Mouse (Mus musculus): ENCODE data around the gene Usp8. TPM values are rescaled to one million over a fixed set of nuclear protein-coding genes. Genes with fewer than 3 reads are reported as not detected.
A peak's percentile ranks its signal among the peaks of the same experiment; 100 is the strongest.

The Usp8 gene
- polyA plus RNA-seq, 1 experiment from 2014 or later = 12.9 TPM

DNA sequence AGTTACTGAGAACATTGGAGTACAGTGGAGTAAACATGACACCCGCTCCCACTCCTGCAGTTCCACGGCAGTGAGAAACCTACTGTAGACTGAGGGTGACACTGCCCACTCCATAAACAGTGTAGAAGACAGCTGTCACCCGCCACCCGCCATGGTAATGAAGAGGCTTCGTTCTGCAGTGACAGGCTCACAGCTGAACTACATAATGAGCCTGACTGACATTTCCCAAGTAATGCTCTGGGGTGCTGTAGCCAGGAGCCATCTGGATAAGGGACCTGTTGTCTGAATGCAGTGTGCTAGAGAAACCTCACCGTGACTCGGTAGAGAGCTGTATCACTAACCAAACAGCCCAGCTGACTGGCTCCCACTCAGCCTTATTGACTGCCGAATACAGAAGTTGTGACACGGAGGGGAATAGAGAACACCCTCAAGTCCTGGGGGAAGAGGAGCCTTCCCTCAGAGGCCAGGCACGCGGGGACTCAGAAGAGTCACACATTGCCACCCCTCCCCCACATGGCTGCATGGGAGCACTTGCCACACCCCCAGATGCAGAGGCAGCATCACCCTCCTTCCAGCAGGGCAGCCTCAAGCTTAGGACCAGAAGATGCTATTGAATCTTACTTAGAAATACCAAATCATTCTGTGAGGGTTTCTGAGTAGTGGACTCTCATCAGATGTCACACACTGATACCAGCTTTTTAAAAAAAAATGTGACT lies 58.9 kb downstream of the Usp8 start:
- no peak overlapping the region for H3K4me3 ChIP-seq (ENCODE audit: low read depth, low read length)
- H3K27ac ChIP-seq (ENCODE audit: low read depth) = no peak overlapping the region
- no peak overlapping the region for H3K9ac ChIP-seq (replicated peaks)
- whole genome bisulfite sequencing (ENCODE audit: insufficient replicate concordance) = 44% methylated on average over 11 of the region's 11 CpGs
- ATAC-seq = no peak
- H3K9me3 ChIP-seq (ENCODE audit: low read length) = no peaks in the 10 kb centered on the region
- no peaks in the 10 kb centered on the region for H3K4me1 ChIP-seq (ENCODE audit: insufficient read depth)
- no peak for TF ChIP-seq CTCF (IDR thresholded peaks at IDR 0.05; ENCODE audit: low read depth)
- TF ChIP-seq EP300 (IDR thresholded peaks at IDR 0.05; ENCODE audit: low read depth) = no peak
- no peaks in the 10 kb centered on the region for H3K27me3 ChIP-seq (ENCODE audit: insufficient read depth, low read length)
- no peak overlapping the region for H3K4me2 ChIP-seq (ENCODE audit: low read depth, low read length)
- DNase-seq = no peak
- peaks cover 13% of the 10 kb centered on the region for H3K36me3 ChIP-seq (replicated peaks; ENCODE audit: insufficient read depth, low read length)

DNA sequence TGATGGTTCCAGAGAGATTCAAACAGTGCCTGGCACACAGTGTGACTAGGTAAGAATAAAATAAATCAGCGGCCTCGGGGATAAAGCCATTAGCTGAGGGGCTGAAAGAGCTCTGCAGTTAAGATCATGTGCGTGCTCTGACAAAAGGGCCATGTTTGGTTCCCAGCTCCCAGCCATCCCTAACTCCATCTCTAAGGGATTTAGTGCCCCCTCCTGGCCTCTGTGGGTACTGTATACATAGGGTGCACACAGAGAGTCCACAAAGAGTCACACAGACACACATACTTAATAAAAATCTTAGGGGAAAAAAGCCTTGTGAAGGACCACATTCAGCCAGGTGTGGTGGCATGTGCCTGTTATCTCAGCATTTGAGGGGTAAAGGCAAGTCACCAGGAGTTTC lies 60.5 kb downstream of the Usp8 start:
- Histone ChIP-seq H3K4me3 (ENCODE audit: low read depth, low read length) (no peak overlapping the region), H3K27ac (ENCODE audit: low read depth) (no peak overlapping the region), H3K36me3 (replicated peaks; ENCODE audit: insufficient read depth, low read length) (peaks cover 3% of the 10 kb centered on the region), H3K4me1 (ENCODE audit: insufficient read depth) (no peaks in the 10 kb centered on the region), H3K9me3 (ENCODE audit: low read length) (no peaks in the 10 kb centered on the region), H3K27me3 (ENCODE audit: insufficient read depth, low read length) (no peaks in the 10 kb centered on the region), H3K9ac (replicated peaks) (no peak overlapping the region), H3K4me2 (ENCODE audit: low read depth, low read length) (no peak overlapping the region)
- DNase-seq (no peak), ATAC-seq (no peak)
- 96% methylated on average over 3 of the region's 3 CpGs for WGBS (ENCODE audit: insufficient replicate concordance)
- TF ChIP-seq CTCF (IDR thresholded peaks at IDR 0.05; ENCODE audit: low read depth) (peak; percentile 37; the same call in 1 of the 2 replicates), EP300 (IDR thresholded peaks at IDR 0.05; ENCODE audit: low read depth) (no peak)

DNA sequence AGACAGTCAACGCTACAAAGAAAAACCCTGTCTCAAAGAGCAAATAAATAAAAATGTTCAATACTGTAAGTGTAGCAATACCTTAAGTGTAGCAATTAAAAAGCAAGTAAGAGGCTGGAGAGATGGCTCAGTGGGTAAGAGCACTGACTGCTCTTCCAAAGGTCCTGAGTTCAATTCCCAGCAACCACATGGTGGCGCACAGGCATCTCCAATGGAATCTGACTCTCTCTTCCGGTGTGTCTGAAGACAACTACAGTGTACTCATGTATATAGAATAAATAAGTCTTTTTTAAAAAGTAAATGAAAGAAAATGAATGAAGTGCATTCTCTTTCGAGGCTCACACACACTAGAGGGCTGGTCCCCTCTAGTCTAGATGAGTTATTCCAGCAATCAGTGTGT lies 61.1 kb downstream of the Usp8 start:
- H3K4me1 ChIP-seq (ENCODE audit: insufficient read depth) = no peaks in the 10 kb centered on the region
- H3K4me2 ChIP-seq (ENCODE audit: low read depth, low read length) = no peak overlapping the region
- TF ChIP-seq CTCF (IDR thresholded peaks at IDR 0.05; ENCODE audit: low read depth) (peak; percentile 40), EP300 (IDR thresholded peaks at IDR 0.05; ENCODE audit: low read depth) (no peak)
- no peak for ATAC-seq
- H3K27ac ChIP-seq (ENCODE audit: low read depth) = no peak overlapping the region
- no peaks in the 10 kb centered on the region for H3K36me3 ChIP-seq (replicated peaks; ENCODE audit: insufficient read depth, low read length)
- no peak overlapping the region for H3K4me3 ChIP-seq (ENCODE audit: low read depth, low read length)
- no peaks in the 10 kb centered on the region for H3K9me3 ChIP-seq (ENCODE audit: low read length)
- no peak for DNase-seq
- H3K27me3 ChIP-seq (ENCODE audit: insufficient read depth, low read length) = no peaks in the 10 kb centered on the region
- H3K9ac ChIP-seq (replicated peaks) = no peak overlapping the region
- 69% methylated on average over 4 of the region's 4 CpGs for WGBS (ENCODE audit: insufficient replicate concordance)

DNA sequence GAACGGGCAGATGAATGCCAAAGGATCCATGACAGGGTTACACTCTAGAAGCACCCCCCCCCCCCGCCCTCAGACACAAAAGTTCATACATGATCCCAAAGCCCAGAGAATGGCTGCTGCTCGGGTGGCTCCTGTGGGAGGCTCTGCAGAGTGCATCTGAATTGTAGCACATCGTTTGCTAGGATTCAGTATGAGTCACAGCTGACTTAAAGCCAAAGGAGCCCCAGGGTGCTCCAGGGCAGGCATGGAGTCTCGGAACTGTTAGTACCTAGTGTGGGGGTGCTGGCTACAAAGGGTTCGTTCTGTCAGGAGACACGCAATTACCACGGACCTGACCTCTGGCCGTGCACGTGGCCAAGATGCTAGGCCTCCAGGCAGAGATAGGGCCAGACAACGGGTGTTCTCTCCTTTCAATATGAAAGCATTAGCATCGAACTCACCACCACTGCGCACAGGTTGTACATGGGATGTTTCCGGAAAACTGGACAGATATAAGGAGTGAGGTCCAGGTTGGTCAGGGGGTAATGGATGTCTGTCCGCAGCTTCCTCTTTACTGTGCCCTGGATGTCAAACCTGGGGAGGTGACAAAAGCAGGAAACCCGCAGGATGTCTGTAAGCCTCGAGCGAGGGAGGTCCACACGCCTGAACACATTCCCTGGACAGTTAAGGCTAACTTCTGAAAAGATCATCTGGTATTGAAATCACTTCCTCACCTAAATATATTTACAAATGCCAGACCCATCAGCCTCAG lies 62.5 kb downstream of the Usp8 start:
- Histone ChIP-seq H3K27me3 (ENCODE audit: insufficient read depth, low read length) (no peaks in the 10 kb centered on the region), H3K27ac (ENCODE audit: low read depth) (no peak overlapping the region), H3K4me2 (ENCODE audit: low read depth, low read length) (no peak overlapping the region), H3K9me3 (ENCODE audit: low read length) (no peaks in the 10 kb centered on the region), H3K36me3 (replicated peaks; ENCODE audit: insufficient read depth, low read length) (no peaks in the 10 kb centered on the region), H3K4me1 (ENCODE audit: insufficient read depth) (no peaks in the 10 kb centered on the region), H3K9ac (replicated peaks) (no peak overlapping the region), H3K4me3 (ENCODE audit: low read depth, low read length) (no peak overlapping the region)
- WGBS (ENCODE audit: insufficient replicate concordance) = 55% methylated on average over 19 of the region's 19 CpGs
- ATAC-seq (no peak), DNase-seq (no peak)
- TF ChIP-seq CTCF (IDR thresholded peaks at IDR 0.05; ENCODE audit: low read depth) (no peak), EP300 (IDR thresholded peaks at IDR 0.05; ENCODE audit: low read depth) (no peak)

DNA sequence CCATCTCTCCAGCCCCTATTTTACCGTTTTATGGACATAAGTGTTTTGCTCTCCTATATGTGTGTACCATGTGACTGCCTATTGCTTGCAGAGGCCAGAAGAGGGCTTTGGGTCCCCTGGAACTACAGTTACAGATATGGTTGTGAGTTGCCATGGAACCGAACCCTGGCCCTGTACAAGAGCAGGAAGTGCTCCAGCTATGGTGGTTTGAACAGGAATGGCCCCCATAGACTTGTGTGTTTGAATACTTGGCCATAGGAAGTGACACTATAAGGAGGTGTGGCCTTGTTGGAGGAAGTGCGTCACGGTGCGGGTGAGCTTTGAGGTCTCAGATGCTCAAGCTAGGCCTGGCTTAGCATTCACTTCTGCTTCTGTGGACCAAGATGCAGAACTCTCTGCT lies 65.1 kb downstream of the Usp8 start:
- H3K36me3 ChIP-seq (replicated peaks; ENCODE audit: insufficient read depth, low read length) = no peaks in the 10 kb centered on the region
- no peak overlapping the region for H3K4me2 ChIP-seq (ENCODE audit: low read depth, low read length)
- no peak overlapping the region for H3K4me3 ChIP-seq (ENCODE audit: low read depth, low read length)
- ATAC-seq (no peak), DNase-seq (no peak)
- H3K27ac ChIP-seq (ENCODE audit: low read depth) = no peak overlapping the region
- no peaks in the 10 kb centered on the region for H3K9me3 ChIP-seq (ENCODE audit: low read length)
- TF ChIP-seq CTCF (IDR thresholded peaks at IDR 0.05; ENCODE audit: low read depth) (no peak), EP300 (IDR thresholded peaks at IDR 0.05; ENCODE audit: low read depth) (no peak)
- H3K27me3 ChIP-seq (ENCODE audit: insufficient read depth, low read length) = no peaks in the 10 kb centered on the region
- no peaks in the 10 kb centered on the region for H3K4me1 ChIP-seq (ENCODE audit: insufficient read depth)
- 69% methylated on average over 5 of the region's 5 CpGs for WGBS (ENCODE audit: insufficient replicate concordance)
- H3K9ac ChIP-seq (replicated peaks) = no peak overlapping the region

DNA sequence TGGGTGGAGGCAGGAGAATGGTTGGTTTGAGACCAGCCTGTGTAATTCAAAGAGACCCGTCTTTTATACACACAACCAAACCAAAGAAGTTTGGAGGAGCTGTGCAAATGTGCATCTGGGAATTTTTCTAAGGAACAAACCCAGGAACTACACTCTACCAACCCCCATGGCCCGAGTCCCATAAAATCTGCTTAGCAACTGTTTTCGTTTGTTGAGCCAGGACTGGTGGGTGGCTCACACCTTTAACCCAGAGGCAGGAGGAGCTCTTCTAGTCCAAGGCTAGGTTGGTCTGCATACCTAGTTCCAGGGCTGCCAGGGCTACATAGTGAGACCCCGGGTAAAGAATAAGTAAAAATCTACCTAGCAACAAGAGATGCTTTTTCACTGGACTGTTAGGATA lies 68.8 kb downstream of the Usp8 start:
- WGBS (ENCODE audit: insufficient replicate concordance) = 56% methylated on average over 4 of the region's 4 CpGs
- ATAC-seq = no peak
- Histone ChIP-seq H3K27me3 (ENCODE audit: insufficient read depth, low read length) (no peaks in the 10 kb centered on the region), H3K4me1 (ENCODE audit: insufficient read depth) (no peaks in the 10 kb centered on the region), H3K36me3 (replicated peaks; ENCODE audit: insufficient read depth, low read length) (no peaks in the 10 kb centered on the region), H3K9me3 (ENCODE audit: low read length) (no peaks in the 10 kb centered on the region), H3K27ac (ENCODE audit: low read depth) (no peak overlapping the region), H3K4me2 (ENCODE audit: low read depth, low read length) (no peak overlapping the region), H3K9ac (replicated peaks) (no peak overlapping the region), H3K4me3 (ENCODE audit: low read depth, low read length) (no peak overlapping the region)
- TF ChIP-seq EP300 (IDR thresholded peaks at IDR 0.05; ENCODE audit: low read depth) (no peak), CTCF (IDR thresholded peaks at IDR 0.05; ENCODE audit: low read depth) (no peak)
- no peak for DNase-seq
